Mouse (Mus musculus) left cerebral cortex, postnatal 10 days (tissue): ENCODE data around the gene Thsd1. TPM values are rescaled to one million over a fixed set of nuclear protein-coding genes. Genes with fewer than 3 reads are reported as not detected.

Experiments used
- DNase-seq, 2 experiments: peaks; one replicate each; pipeline ENCODE4 v3.0.0; 2021 to 2022; ENCODE audit warnings: low spot score in 2 of 2, mixed read lengths in 1 of 2; ENCODE audit errors: extremely low spot score in 1 of 2
- intact Hi-C: fragments of 180-260 bp; cut with DNase I; formaldehyde crosslinking; loops from one replicate; pipeline ENCODE4 v1.15.1; 2025
- total RNA-seq, 2 experiments: library from RNA; stranded (reverse); gene quantifications; 2 replicates each; pipeline ENCODE4 v1.2.3; 2021

The Thsd1 gene
- 1 to 10 TPM; 4.8 to 5.9 TPM for total RNA-seq

DNA sequence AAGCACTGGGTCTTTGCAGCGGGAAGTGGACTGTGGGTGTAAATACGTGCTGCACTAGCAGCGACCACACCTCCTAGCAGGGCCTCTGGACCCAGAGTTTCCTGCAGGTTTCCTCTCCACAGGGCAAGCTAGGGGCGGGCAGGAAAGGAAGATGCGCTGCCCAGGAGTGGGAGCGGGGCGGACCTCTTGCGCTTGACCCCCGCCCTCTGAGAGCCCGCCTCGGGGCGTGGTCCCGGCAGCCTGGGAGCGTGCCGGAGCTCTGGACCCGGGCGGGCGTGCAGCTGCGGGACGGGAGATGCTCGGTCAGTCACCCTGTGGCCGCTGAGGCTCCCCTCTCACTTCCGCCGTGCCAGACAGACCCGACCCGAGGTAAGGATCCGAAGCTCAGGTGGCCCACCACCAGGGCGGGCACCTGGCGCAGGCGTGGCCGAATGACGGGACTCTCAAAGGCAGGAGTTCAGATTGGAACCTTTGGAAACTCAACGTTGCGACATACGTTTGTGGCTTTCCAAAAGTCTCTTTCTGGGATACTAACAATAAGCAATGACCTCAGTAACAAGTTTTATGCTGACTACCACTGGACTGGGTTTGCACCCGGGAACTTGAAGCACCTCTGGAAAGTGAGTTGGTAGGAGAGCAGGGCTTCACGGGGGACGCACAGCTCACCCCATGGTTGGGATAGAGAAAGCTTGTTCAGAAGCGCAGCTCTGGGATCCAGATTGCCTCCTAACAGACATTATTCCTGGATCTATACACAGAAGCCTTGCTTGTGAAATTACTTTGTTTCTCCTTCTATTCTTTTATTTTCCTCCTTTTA is at the start of gene Thsd1:
Gene Thsd1 (plus strand): TSS at position 253 of the 817 bp plus-strand sequence.
- DNase-seq: peak in 1 of 2 experiments; percentile 90
- intact Hi-C loops: no loop called here

DNA sequence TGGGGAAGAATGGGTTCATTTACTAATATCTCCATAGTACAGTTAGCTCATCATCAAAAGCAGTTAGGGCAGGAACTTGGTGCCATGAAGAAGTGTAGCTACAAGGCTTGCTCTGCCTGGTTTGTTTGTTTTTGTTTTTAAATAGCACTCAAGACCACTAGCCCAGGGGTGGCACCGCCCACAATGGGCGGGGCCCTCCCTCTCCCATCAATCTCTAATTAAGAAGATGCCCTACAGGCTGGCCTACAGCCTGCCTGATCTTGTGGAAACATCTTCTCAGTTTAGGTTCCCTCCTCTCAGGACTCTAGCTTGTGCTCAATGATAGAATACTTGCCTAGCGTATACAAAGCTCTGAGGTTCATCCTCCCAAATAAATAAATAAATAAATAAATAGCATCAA is 42.2 kb upstream of the Thsd1 start:
- intact Hi-C loops: no loop called here

GRCm38 (mm10) chr8:22185431-22186397 is 41.4 kb upstream of the Thsd1 start, which contains the start of gene Ckap2:
Gene Ckap2 (minus strand): TSS chr8:22185819.
- intact Hi-C loops: no loop called here
- DNase-seq: peak; percentile 76 to 93

More for the DNA sequence above, 42.2 kb upstream of the Thsd1 start:
- no peak for DNase-seq

DNA sequence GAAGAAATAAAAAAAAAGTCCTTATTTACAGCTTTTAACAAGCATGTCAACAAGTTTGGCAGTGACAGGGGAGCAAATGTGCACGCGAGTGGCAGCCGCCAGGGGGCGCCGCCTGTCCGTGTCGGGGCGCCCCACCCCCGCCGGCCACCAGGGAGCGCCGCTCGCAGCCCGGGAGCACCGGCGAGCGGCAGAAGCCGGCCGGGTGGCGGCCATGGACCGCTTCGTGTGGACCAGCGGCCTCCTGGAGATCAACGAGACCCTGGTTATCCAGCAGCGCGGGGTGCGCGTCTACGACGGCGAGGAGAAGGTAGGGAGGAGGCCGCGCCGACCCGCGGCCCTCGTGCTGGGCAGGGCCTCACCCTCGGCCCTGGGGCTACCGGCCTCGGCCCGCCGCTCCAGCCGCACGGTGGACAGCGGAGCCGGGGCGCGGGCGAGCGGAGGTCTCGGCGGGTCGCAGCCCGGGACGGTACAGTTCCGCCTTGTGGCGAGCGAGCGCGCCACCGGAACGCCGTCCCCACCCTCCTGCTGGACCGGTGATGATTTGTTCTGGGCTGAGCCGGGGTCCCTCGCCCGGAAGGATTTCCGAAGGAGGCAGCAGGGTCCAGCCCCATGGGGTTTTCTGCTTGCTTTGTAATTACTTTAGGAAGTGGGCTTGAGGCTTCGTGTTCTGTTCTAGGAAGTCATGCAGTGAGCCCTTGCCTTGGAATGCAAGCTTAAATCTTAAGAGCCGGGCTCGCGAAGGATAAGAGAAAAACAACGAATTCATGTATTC is 34.3 kb upstream of the Thsd1 start, which contains the start of gene Vps36:
Gene Vps36 (plus strand): TSS at position 150 of the 772 bp plus-strand sequence.
- intact Hi-C loops: loop anchor here (2.0 to 10.0 kb wide), 4 partner anchors 68 to 382 kb away; partner anchors contain the start of genes Mrps31 and Slc25a15
- peak; percentile 77 to 92 for DNase-seq

DNA sequence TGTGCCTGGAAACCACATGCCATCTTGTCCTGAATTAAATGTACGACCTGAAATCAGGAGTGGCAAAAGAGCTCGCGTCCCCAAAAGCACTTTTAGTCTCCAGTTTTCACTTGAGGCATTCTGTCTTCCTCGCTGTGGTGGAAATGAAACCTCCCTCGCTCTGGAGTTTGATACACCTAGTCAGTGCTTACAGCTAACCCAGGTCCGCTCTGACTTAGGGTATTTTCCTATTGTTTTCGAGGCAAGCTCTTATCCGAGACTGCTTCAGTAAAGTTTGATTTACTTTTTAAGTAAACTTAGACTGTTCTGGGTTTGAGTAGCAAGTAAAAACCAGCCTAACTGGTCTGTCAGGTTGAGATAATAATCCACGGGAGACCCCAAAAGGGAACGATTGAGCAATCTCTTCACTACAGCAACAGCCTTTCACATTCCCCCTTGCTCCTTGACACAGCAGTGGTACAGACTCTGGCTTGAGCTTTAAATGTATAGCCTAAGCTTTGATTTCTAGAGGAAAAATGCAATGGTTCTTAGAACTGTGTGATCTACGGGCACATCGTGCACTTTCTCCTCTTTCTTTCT is 33.6 kb upstream of the Thsd1 start:
- intact Hi-C loops: loop anchor here (2.0 to 10.0 kb wide), 4 partner anchors 67 to 381 kb away; partner anchors contain the start of genes Mrps31 and Slc25a15
- no peak for DNase-seq

DNA sequence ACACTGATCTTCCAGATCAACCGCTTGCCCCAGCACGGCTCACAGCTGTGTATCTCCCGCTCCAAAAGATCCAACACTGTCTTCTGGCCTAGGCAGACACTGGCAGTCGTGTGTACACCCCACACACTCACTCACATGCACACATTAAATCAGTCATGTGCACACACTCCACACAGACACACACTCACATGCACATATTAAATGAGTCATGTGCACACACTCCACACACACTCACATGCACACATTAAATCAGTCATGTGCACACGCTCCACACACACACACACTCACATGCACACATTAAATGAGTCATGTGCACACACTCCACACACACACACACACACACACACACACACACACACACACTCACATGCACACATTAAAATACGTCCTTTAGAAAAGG is 29.2 kb upstream of the Thsd1 start:
- intact Hi-C loops: loop anchor here (10.0 kb wide), 1 partner anchor 377 kb away; no protein-coding TSS in a partner anchor
- DNase-seq: no peak

DNA sequence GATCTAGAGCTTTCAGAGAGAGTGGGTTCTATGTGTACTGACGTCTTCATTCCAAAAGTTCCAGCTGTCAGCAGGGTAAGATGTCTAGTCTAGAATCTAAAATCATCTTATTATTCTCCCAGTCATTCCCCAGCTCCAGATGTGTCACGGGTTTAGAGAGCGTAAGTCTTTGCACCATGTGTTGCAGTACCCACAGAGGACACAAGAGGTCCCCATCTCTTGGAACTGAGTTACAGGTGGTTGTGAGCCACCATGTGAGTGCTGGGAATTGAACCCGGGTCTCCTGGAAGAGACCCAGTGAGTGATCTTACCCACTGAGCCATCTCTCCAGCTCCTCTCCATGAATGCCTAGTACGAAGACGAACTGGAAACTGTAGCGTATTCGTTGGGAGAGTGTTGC is 27.6 kb upstream of the Thsd1 start:
- DNase-seq: no peak
- intact Hi-C loops: loop anchor here (10.0 kb wide), 1 partner anchor 375 kb away; no protein-coding TSS in a partner anchor

- intact Hi-C loops: no loop called here
- no peak for DNase-seq
These were observed 19.6 kb upstream of the Thsd1 start for GRCm38 (mm10) chr8:22207535-22207934.

DNA sequence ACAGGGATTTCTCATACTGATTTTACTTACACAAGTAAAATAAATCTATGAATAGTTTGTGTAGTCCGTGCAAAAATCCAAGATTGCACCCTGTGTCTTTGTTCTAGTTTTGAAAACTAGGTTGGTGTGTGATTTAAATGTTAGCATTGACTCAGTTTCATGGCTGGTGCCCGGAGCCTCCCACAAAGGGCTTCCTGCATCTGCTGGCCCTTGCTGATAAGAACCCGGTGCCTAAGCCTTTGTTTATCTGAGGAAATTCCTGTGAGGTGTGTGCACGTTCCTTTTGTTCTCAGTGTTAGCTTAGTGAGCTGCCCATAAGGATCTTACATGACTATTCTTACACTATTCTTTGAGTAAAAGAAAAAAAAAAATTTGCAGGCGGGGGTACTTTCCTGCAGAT is 18.1 kb upstream of the Thsd1 start:
- intact Hi-C loops: no loop called here
- peak in 1 of 2 experiments; percentile 43 for DNase-seq

- no peak for DNase-seq
- intact Hi-C loops: no loop called here
These were observed 12.3 kb upstream of the Thsd1 start for GRCm38 (mm10) chr8:22214826-22215225.

DNA sequence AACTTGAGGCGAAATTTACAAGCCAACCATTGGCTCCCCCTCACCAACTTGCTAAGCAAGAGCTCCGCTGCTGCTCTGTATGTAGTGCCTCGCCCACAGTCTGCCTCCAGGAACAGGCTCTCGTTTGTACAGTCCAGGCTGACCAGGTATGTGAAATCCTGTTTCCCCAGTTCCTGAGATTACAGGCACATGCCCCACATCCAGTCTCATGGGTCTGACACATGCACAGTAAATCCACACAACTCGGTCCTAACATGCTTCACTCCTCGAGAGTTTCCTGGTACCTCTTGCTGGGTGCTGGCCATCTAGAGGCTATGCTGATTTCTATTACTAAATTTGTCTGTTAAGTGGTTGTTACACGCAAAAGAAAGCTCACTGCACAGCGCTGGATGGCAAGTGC is 752 bp upstream of the Thsd1 start:
- intact Hi-C loops: no loop called here
- DNase-seq: no peak

DNA sequence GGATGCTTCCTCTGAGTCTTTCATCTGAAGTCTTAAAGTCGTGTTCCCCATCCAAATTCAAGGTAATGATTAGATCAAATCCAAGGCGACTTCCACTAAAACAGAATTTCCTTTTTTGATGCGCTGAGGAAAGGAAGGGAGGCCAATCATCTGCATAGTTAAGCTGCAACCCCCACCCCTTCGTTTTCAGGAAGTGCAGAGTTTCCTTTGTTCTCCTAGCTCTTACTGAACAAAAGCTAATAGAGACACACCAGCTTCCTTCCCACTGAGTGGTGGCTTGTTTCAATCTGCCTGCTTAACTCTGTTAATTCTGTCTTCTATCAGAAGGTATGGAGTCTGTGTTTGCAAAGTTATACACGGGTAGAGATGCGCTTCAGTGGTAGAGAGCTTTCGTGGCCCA is 1.5 kb downstream of the Thsd1 start:
- intact Hi-C loops: no loop called here
- no peak for DNase-seq

GRCm38 (mm10) chr8:22242986-22243385 is 15.9 kb downstream of the Thsd1 start:
- no peak for DNase-seq

GRCm38 (mm10) chr8:22245663-22246062 is 18.6 kb downstream of the Thsd1 start:
- intact Hi-C loops: no loop called here
- DNase-seq: no peak

More at GRCm38 (mm10) chr8:22242986-22243385, 15.9 kb downstream of the Thsd1 start:
- intact Hi-C loops: no loop called here

DNA sequence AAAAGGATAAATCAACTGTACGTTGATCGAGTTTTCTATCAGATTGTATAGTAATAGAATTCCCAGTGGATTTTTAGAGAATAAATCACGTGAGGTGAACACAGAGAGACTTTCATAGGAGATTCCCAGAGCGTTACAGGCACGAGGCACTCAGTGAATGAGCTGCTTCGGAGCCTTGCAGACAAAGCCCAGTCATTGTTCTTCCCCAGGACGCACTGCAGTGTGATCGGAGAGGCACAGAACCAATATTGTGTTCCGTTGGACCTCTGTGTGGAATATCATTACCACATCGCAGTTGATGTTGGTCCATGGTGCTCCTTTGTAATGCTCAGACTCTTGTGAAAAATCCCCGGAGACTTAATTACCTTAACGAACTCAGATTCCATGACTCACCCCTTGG is 20.8 kb downstream of the Thsd1 start:
- DNase-seq: no peak
- intact Hi-C loops: no loop called here

DNA sequence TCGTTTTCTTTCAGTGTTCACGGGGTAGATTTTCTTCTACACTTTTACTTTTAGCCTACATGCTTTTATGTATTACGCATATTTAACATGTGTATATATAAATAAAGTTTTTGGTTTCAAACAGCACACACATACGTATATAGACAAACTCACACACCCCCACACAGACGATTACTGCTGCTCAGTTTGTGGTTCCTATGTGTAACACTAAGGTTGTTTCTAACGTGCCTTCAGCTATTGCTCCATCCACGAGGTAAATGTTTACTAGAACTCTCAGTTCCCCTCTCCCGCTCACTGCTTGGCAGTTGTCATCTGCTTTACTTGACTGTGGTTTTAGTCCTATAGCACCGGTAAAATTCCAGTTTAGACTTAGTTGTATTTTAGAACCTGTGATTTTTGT is 22.0 kb downstream of the Thsd1 start:
- intact Hi-C loops: no loop called here
- no peak for DNase-seq

DNA sequence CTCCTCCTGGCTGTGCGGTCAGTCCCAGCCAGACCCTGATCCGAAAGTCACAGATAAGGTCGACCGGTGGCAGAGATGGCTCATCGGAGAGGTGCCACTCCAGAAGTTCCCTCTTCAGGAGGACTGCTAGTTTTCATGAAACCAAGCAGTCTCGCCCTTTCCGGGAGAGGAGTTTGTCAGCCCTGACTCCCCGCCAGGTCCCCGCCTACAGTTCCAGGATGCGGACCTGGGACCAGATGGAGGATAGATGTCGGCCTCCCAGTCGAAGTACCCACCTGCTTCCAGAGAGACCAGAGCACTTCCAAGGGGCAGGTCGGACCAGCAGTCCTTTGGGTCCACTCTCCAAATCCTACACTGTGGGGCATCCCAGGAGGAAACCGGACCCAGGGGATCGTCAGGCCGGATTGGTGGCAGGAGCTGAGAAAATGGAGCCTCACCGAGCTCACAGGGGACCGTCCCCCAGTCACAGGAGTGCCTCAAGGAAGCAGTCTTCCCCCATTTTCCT is 31.9 kb downstream of the Thsd1 start:
- peak in 1 of 2 experiments; percentile 59 for DNase-seq
- intact Hi-C loops: no loop called here

GRCm38 (mm10) chr8:22259531-22259930 is 32.4 kb downstream of the Thsd1 start:
- peak in 1 of 2 experiments; percentile 51 for DNase-seq
- intact Hi-C loops: no loop called here
